ENCODE assay signal across 8 mouse cellular contexts in the genomic region with DNA sequence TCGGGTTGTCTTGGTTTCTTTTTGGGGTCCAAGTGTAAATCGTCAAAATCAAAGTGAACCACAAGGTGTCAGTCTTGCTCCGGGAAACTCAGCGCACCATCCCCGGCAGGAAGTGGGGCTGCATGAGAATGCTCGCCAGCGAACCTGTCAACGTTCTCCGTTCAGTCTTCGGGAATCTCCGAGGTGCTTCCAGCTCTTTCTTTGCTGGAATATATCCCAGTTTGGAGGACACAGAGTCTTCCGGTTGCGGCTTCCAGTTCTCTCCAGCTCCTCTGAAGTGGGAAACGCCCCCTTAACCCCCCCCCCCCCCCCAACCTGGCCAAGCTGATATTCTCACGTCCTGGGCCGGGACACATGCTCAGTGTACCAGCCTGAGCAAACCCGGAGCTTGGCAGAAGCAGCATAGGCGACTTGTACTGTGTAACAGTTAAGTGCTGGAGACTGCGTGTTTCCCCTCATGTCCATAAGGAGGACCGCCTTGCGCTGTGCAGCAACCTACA. TPM values are rescaled to one million over a fixed set of nuclear protein-coding genes. Genes with fewer than 3 reads are reported as not detected.
DNase-seq lines count a peak whose midpoint lies in the region; ATAC-seq and TF ChIP-seq lines count a peak whose summit lies in the region.

No protein-coding gene starts in this region.

- H3K27me3 ChIP-seq in embryonic facial prominence, embryonic 12.5 days: no peaks in the 10 kb centered on the region
- no peaks in the 10 kb centered on the region for H3K27me3 ChIP-seq in heart, embryonic 10.5 days (ENCODE audit: insufficient read depth, poor library complexity, severe bottlenecking)
- H3K27me3 ChIP-seq in kidney, embryonic 14.5 days (ENCODE audit: control insufficient read depth, insufficient read depth, low read length): no peaks in the 10 kb centered on the region
- no peaks in the 10 kb centered on the region for H3K27me3 ChIP-seq in limb, embryonic 14.5 days (ENCODE audit: control insufficient read depth, insufficient read depth, low read length)
- no peaks in the 10 kb centered on the region for H3K27me3 ChIP-seq in midbrain, embryonic 16.5 days (ENCODE audit: control insufficient read depth, insufficient read depth, low read depth, low read length)

- no peak overlapping the region for H3K27ac ChIP-seq in embryonic facial prominence, embryonic 12.5 days
- peak overlapping the region; percentile 78; the same call in 1 of the 2 replicates for H3K27ac ChIP-seq in heart, embryonic 10.5 days
- no peak overlapping the region for H3K27ac ChIP-seq in kidney, embryonic 14.5 days (ENCODE audit: low read depth, low read length)
- H3K27ac ChIP-seq in limb, embryonic 14.5 days (replicated peaks; ENCODE audit: low read depth, low read length): no peak overlapping the region
- H3K27ac ChIP-seq in midbrain, embryonic 16.5 days (ENCODE audit: low read length): no peak overlapping the region

- no peaks in the 10 kb centered on the region; the same call in 1 of the 2 replicates for H3K4me1 ChIP-seq in embryonic facial prominence, embryonic 12.5 days
- H3K4me1 ChIP-seq in heart, embryonic 10.5 days: peaks cover 3% of the 10 kb centered on the region; the same call in 1 of the 2 replicates
- H3K4me1 ChIP-seq in kidney, embryonic 14.5 days (ENCODE audit: control insufficient read depth, insufficient read depth, low read length): no peaks in the 10 kb centered on the region
- H3K4me1 ChIP-seq in limb, embryonic 14.5 days (ENCODE audit: control insufficient read depth, insufficient read depth, low read length): no peaks in the 10 kb centered on the region
- peaks cover 7% of the 10 kb centered on the region; the same call in 1 of the 2 replicates for H3K4me1 ChIP-seq in midbrain, embryonic 16.5 days (ENCODE audit: control insufficient read depth, insufficient read depth, low read length)

- H3K4me3 ChIP-seq in embryonic facial prominence, embryonic 12.5 days: peak overlapping the region; percentile 33
- H3K4me3 ChIP-seq in heart, embryonic 10.5 days: peak overlapping the region; percentile 54
- peak overlapping the region; percentile 31 for H3K4me3 ChIP-seq in kidney, embryonic 14.5 days (ENCODE audit: low read length)
- peak overlapping the region; percentile 29 for H3K4me3 ChIP-seq in limb, embryonic 14.5 days (replicated peaks; ENCODE audit: low read length)
- peak overlapping the region; percentile 31 for H3K4me3 ChIP-seq in midbrain, embryonic 16.5 days (ENCODE audit: low read depth, low read length)

- no peak for TF ChIP-seq POLR2A in limb, embryonic 14.5 days (IDR thresholded peaks at IDR 0.05; ENCODE audit: borderline replicate concordance, extremely low read depth, insufficient read depth, insufficient read length)

- H3K9me3 ChIP-seq in embryonic facial prominence, embryonic 12.5 days: no peaks in the 10 kb centered on the region
- no peaks in the 10 kb centered on the region for H3K9me3 ChIP-seq in heart, embryonic 10.5 days
- H3K9me3 ChIP-seq in kidney, embryonic 14.5 days (ENCODE audit: control insufficient read depth, low read length): no peaks in the 10 kb centered on the region
- H3K9me3 ChIP-seq in limb, embryonic 14.5 days (ENCODE audit: control insufficient read depth, low read length): no peaks in the 10 kb centered on the region
- no peaks in the 10 kb centered on the region for H3K9me3 ChIP-seq in midbrain, embryonic 16.5 days (replicated peaks; ENCODE audit: control insufficient read depth, low read length, poor library complexity, severe bottlenecking)

- H3K4me2 ChIP-seq in embryonic facial prominence, embryonic 12.5 days (replicated peaks): peak overlapping the region; percentile 68
- peak overlapping the region; percentile 61 for H3K4me2 ChIP-seq in kidney, embryonic 14.5 days (replicated peaks; ENCODE audit: low read depth, low read length)
- peak overlapping the region; percentile 61 for H3K4me2 ChIP-seq in limb, embryonic 14.5 days (replicated peaks; ENCODE audit: low read depth, low read length, severe bottlenecking)
- H3K4me2 ChIP-seq in midbrain, embryonic 16.5 days (ENCODE audit: low read length): peak overlapping the region; percentile 72

- H3K36me3 ChIP-seq in embryonic facial prominence, embryonic 12.5 days: peaks cover 8% of the 10 kb centered on the region
- H3K36me3 ChIP-seq in heart, embryonic 10.5 days: peaks cover 10% of the 10 kb centered on the region; the same call in 1 of the 2 replicates
- peaks cover 16% of the 10 kb centered on the region for H3K36me3 ChIP-seq in kidney, embryonic 14.5 days (ENCODE audit: control insufficient read depth, insufficient read depth, low read length)
- H3K36me3 ChIP-seq in limb, embryonic 14.5 days (ENCODE audit: control insufficient read depth, insufficient read depth, low read length): peaks cover 10% of the 10 kb centered on the region
- 0 out of 2 replicates have a peak, but pooled peaks cover 2% of the 10 kb centered on the region for H3K36me3 ChIP-seq in midbrain, embryonic 16.5 days (ENCODE audit: control insufficient read depth, insufficient read depth, low read length)

- WGBS in embryonic facial prominence, embryonic 12.5 days: 11% methylated on average over 21 of the region's 21 CpGs
- WGBS in heart, embryonic 10.5 days: 10% methylated on average over 21 of the region's 21 CpGs
- WGBS in kidney, embryonic 14.5 days: 13% methylated on average over 21 of the region's 21 CpGs
- WGBS in limb, embryonic 14.5 days: 14% methylated on average over 20 of the region's 21 CpGs
- 9% methylated on average over 21 of the region's 21 CpGs for WGBS in midbrain, embryonic 16.5 days

- no peak overlapping the region; the same call in 1 of the 2 replicates for H3K9ac ChIP-seq in embryonic facial prominence, embryonic 12.5 days
- no peak overlapping the region; the same call in 1 of the 2 replicates for H3K9ac ChIP-seq in kidney, embryonic 14.5 days (ENCODE audit: low read depth, low read length)
- H3K9ac ChIP-seq in limb, embryonic 14.5 days (ENCODE audit: low read depth, low read length, severe bottlenecking): 0 out of 2 replicates have a peak overlapping the region, but pooled peaks have one; percentile 7
- H3K9ac ChIP-seq in midbrain, embryonic 16.5 days (ENCODE audit: low read depth, low read length): peak overlapping the region; percentile 57

- DNase-seq in 3134 (ENCODE audit: extremely low read depth, insufficient read length, low spot score): peak; percentile 60
- peak; percentile 80 for DNase-seq in adrenal gland, postnatal 14 days
- peak; percentile 89 for DNase-seq in heart, embryonic 10.5 days (ENCODE audit: low spot score)
- DNase-seq in limb, embryonic 14.5 days (ENCODE audit: low spot score): peak; percentile 87
- peak; percentile 47 to 72 for DNase-seq in spleen, postnatal 4 days (ENCODE audit: low spot score in 2 of 2)

- ATAC-seq in embryonic facial prominence, embryonic 12.5 days (ENCODE audit: insufficient number of reproducible peaks, insufficient read depth, low FRiP score, low TSS enrichment): peak; percentile 75
- ATAC-seq in kidney, embryonic 14.5 days (ENCODE audit: low FRiP score, low TSS enrichment): peak; percentile 77; the same call in 1 of the 2 replicates
- ATAC-seq in limb, embryonic 14.5 days (ENCODE audit: low FRiP score, low read depth): peak; percentile 87
- peak; percentile 93 for ATAC-seq in midbrain, embryonic 16.5 days

RNA-seq across cellular contexts. Expression of gene Togaram2, which starts 10.3 kb away (rescaled TPM):
- not detected in 2 replicates for total RNA-seq in adrenal gland, postnatal 14 days (2021)
- polyA plus RNA-seq in embryonic facial prominence, embryonic 12.5 days (2016; fragmentation: Nextera tagmentation; extraction: Ambion mirVana): not detected in 2 replicates
- polyA plus RNA-seq in heart, embryonic 10.5 days (2016; fragmentation: Nextera tagmentation; extraction: Ambion mirVana): 1.9 and 3.6 TPM in 2 replicates
- 0.27 and 0.32 TPM in 2 replicates for polyA plus RNA-seq in kidney, embryonic 14.5 days (2014; fragmentation: Nextera tagmentation; extraction: Ambion mirVana)
- polyA plus RNA-seq in limb, embryonic 14.5 days (2012; rRNA removed): 0.24 and 0.26 TPM in 2 replicates
- polyA plus RNA-seq in limb, embryonic 14.5 days (2014; fragmentation: Nextera tagmentation; extraction: Ambion mirVana): 0.08 TPM in 2 replicates
- 0.76 and 1.5 TPM in 2 replicates for polyA plus RNA-seq in midbrain, embryonic 16.5 days (2015; fragmentation: Nextera tagmentation; extraction: Ambion mirVana)

RNA-seq across cellular contexts. Expression of gene Wdr43, which starts 47.1 kb away (rescaled TPM):
- total RNA-seq in adrenal gland, postnatal 14 days (2021): 63.9 and 75.8 TPM in 2 replicates
- 85.6 and 85.8 TPM in 2 replicates for polyA plus RNA-seq in embryonic facial prominence, embryonic 12.5 days (2016; fragmentation: Nextera tagmentation; extraction: Ambion mirVana)
- polyA plus RNA-seq in heart, embryonic 10.5 days (2016; fragmentation: Nextera tagmentation; extraction: Ambion mirVana): 75.5 and 91.9 TPM in 2 replicates
- 75.7 and 121 TPM in 2 replicates for polyA plus RNA-seq in kidney, embryonic 14.5 days (2014; fragmentation: Nextera tagmentation; extraction: Ambion mirVana)
- 47.2 and 57.0 TPM in 2 replicates for polyA plus RNA-seq in limb, embryonic 14.5 days (2012; rRNA removed)
- polyA plus RNA-seq in limb, embryonic 14.5 days (2014; fragmentation: Nextera tagmentation; extraction: Ambion mirVana): 78.8 and 82.9 TPM in 2 replicates
- polyA plus RNA-seq in midbrain, embryonic 16.5 days (2015; fragmentation: Nextera tagmentation; extraction: Ambion mirVana): 50.3 and 51.2 TPM in 2 replicates

Comparison
In these comparisons a context has a peak if more than half of its experiments do, and no peak if none do; other contexts are left out.
1. H3K9ac ChIP-seq: peak in limb, embryonic 14.5 days (single experiment) and midbrain, embryonic 16.5 days (single experiment); none in embryonic facial prominence, embryonic 12.5 days (single experiment) and kidney, embryonic 14.5 days (single experiment).
2. Peak in every context shown above with its lines, with median percentiles within 50 percentile points of each other: DNase-seq, ATAC-seq, H3K4me2 ChIP-seq and H3K4me3 ChIP-seq.